Mouse (Mus musculus) embryo, embryonic 9.5 days (tissue): ENCODE measurements around the gene Daam2.
A peak's percentile ranks its signal among the peaks of the same experiment; 100 is the strongest.

Experiments
- DNase-seq: peaks from one replicate; pipeline ENCODE4 v3.0.0-alpha.2; 2017; ENCODE audit errors: extremely low spot score

Daam2 gene

GRCm38 (mm10) chr17:49563830-49564470, at the start of gene Daam2:
Gene Daam2, minus strand, starts transcription at chr17:49564343.
- DNase-seq: peak; percentile 82

DNA sequence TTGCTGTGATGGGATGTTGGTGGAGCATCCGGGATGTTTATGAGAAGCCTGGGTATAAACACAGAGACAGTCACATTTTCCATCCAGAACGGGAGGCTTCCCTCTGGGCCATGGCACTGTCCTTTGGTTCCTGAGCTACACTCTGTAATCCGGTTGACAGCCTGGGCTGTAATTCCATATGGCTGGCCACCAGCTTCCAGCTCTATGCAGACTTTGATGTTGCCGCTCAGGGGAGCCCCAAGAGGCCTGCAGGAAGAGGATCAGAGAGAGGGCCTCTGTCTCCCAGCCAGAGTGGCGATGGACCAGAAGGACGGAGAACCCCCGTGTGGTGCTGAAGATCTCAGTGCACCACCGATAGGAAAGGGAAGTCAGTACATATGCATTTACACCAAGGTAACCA, 46.2 kb upstream of the Daam2 start:
- DNase-seq: no peak

DNA sequence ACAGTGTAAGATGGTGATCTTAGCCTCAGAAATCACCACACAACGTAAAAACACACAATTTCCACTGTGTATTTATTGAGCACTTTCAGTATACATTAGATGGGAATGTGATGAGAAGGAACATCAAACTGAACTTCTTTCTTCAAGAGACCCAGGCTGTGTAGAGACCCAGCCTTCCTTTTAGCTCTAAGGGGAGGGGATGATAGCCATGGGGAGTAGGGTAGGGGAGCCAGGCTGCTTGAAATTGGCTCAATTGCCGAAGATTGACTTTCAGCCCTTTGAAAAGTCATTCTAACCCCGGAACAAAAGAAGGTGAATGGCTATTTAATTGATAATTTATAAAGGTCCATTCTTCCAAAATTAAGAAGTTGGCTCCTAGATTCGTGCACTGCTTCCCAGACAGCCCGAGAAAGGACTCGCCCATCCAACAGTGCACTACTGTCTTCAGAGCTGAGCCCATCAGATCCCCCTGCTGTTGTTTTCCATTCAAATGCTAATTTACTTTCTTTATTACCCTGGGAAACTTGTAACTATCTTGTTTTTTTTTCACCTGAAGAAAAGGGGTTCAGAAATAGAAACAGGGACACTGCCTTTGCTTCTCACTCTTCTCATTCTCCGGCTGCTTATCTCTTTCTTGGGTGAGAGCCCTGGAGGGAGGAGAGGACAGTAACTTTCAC, 43.3 kb upstream of the Daam2 start:
- no peak for DNase-seq

- DNase-seq: no peak
Measured at GRCm38 (mm10) chr17:49605397-49605796, 41.3 kb upstream of the Daam2 start.

GRCm38 (mm10) chr17:49590051-49590450, 25.9 kb upstream of the Daam2 start:
- DNase-seq: no peak

- peak; percentile 34 for DNase-seq
Measured at GRCm38 (mm10) chr17:49582471-49582870, 18.3 kb upstream of the Daam2 start.

- no peak for DNase-seq
Measured at GRCm38 (mm10) chr17:49577321-49577720, 13.2 kb upstream of the Daam2 start.

GRCm38 (mm10) chr17:49568717-49569116, 4.6 kb upstream of the Daam2 start:
- no peak for DNase-seq

GRCm38 (mm10) chr17:49564489-49564888, 346 bp upstream of the Daam2 start:
- no peak for DNase-seq

DNA sequence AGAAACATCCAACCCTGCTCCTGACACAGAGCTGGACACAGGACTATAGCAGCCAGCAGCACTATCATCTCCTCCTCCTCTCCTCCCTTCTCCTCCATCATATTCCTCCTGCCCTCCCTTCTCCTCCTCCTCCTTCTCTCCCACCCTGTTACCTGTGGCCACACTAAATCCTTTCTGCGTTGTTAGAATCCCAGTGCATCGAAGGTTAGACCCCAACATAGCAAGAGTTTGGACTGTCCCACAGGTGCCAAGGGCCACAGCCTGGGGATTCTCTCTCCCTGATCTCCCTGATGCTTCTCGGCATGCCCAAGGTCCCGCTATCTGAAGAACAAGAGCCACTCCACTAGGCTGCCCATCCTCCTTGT, 745 bp downstream of the Daam2 start:
- peak; percentile 16 for DNase-seq

DNA sequence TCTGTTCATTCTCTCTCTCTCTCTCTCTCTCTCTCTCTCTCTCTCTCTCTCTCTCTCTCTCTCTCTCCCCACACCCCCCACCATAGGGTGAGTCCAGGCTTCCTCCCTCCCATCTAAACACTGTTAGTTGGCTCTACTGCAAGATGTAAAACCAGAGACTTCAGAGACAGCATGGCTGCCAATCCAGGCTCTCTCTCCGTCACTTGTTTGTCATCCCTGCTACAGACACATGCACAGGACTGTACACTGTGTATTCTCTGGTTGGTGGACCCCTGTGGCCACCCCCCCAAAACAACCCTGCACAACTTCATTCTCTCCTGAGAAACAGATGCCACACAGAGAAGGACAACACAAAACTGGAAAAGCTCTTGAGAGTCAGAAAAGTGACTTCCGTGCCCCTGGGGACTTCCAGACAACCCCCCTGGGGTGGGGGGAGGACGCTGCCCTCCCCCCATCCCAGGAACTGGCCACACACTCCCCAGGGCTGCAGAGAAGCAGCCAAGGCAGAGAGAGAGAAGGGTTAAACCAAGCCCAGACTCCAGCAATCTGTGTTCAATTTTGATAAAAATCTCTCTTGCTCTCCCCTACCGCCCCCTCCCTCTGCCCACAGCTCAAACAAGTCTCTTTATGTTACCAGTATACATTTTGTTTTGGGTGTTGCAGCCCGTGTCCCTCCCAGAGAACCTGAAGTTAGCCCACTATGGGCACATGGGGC, 1.3 kb downstream of the Daam2 start:
- no peak for DNase-seq

GRCm38 (mm10) chr17:49561985-49562384, 2.2 kb downstream of the Daam2 start:
- DNase-seq: no peak

DNA sequence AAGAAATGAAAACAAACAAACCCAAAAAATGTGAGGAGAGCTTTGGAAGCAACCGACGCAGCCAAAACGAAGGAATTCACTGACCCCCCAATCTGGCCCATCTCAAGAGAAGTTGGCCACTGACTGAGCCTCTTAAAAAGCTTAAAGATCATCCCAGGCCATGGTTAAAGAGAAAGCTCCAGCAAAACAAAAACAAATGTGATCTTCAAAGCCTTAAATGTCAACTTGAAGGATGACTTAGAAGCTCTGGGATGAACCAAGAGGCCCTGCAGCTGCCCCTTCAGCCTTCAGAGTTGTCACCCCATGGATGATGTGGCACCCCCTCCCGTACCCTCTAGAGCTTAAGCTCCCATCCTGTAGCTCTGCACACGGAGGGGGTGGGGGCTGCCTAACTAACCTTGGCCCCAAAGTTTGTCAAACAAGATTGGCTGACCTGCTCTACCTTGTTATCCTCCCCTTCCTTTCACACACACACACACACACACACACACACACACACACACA, 4.3 kb downstream of the Daam2 start:
- DNase-seq: no peak

GRCm38 (mm10) chr17:49556169-49556568, 8.0 kb downstream of the Daam2 start:
- no peak for DNase-seq

DNA sequence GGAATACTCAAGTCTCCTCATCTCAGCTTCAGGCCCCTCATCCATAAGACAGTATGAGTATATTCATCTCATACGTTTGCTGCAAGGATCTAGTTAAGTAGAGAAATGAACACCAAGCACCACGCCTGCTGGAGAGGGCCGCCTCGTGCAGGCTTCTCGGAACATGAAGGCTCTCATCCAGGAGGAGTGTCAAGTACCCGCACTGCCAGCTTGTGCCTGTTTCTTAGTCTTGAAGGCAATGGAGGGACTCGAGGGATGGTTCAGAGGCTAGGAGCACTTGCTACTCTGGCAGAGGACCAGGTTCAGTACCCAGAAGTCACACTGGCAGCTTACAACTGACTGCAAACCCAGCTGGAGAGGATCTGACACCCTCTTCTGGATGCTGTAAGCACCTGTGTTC, 12.2 kb downstream of the Daam2 start:
- DNase-seq: no peak

DNA sequence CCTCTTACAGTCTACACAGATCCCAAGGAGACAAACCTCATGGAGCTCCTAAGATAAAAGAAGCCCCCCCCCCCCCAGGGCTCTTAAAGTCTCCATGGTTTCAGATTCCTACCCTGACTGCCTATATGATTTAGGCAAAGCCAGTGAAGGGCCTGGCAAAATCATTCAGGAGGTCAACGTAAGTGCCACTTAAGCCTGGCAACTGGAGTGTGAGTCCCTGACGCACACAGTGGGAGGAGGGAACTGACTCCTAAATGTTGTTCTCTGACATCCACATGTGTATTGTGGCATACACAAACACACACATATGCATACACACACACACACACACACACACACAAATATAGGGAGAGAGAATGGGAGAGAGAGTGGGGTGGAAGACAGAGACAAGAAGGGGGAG, 12.7 kb downstream of the Daam2 start:
- no peak for DNase-seq

GRCm38 (mm10) chr17:49545997-49546396, 18.1 kb downstream of the Daam2 start:
- no peak for DNase-seq

DNA sequence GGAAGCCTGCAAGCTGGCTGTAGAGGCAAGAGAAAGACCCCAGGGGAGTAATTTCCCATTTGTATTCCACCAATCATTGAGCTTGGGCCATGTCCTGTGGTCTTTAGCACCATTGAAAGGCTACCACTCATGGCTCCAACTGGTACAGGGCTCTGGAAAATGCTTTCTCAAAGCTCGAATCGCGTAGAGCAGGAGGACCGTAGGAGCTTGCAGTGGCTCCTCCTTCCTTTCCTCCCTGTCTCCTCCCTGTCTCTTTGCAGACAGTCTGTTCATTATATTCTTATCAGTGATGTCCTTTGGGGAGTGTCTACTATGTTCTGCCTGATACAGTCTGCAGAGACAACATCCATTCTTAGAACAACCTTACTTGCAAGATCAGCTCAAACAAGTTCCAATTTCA, 18.7 kb downstream of the Daam2 start:
- no peak for DNase-seq

DNA sequence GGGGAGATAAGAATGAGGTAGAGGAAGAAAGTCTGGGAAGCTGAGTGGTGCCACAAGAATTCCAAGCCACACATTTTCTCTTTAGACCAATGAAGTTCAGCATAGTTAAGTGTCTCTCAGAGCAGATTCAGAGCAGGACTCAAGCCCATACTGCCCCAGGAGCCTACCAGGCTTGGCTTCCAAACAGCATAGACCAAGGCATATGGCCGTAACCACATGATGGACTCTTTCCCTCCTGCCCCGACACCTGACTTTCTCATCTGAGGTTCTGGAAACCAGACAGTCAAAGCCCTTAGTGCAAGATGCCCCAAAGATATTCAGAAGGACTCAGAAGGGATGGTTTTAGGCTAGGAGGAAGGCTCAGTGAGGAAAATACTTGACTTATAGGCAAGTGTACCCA, 19.6 kb downstream of the Daam2 start:
- no peak for DNase-seq

DNA sequence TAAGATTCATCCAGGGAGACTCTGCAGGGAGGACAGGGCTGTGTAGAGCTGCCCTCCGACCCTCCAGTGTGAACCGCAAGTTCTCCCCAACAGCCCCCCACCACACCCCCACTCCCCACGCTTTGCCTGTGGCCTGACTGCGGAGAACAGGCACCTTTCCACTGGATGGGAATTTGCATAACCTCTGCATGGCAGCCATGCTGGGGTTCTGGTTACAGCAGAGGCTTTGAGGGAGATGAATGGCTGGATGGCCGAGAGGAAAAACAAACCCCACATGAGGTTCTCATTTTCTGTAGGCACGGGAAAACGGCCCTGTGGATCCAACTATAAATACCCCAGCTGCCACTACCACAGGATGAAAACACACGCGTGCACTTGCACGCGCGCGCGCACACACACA, 23.4 kb downstream of the Daam2 start:
- DNase-seq: no peak

DNA sequence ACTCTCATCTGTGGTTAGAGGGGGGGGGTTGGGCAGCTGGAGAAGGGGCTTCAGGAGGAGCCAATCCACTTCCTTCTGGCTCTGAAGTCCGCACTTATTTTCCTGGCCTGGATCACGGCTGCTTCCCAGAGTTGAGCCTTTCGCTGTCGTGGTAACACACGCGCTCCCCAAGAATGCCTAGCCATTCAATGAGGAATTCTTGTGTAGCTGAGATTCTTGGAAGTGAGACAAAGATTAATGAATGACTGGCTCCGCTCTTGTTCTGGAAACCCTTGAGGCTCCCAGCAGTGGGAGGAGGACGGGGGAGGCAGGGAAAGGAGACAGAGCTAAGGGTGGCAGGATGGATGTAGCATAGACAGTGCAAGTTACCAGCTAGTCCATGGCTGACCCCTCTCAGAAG, 24.9 kb downstream of the Daam2 start:
- DNase-seq: peak; percentile 58

- DNase-seq: no peak
Measured at GRCm38 (mm10) chr17:49535580-49535979, 28.6 kb downstream of the Daam2 start.

DNA sequence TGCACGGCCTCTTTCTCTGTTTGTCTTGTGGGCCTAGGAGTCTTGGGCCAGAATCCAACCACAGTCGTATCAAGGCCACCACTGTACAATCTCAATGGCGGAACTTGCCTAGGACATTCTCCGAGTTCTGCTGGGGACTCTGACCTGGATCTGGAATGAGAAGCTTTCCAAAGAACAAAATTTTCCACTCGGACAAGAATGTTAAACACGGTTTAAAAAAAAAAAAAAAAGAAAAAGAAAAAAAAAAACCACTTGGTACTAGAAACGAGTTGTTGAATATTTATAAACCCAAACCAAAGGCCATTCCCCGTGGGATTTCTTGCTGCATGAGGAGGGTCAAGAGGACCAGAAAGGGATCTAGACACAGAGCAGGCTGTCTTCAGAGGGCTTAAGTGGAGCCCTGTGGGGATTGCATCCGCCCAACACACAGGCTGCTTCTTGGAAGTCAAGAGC, 29.9 kb downstream of the Daam2 start:
- no peak for DNase-seq
